Mouse (Mus musculus) forebrain, embryonic 11.5 days (tissue): ENCODE measurements around the gene Ccdc65. TPM values are rescaled to one million over a fixed set of nuclear protein-coding genes. Genes with fewer than 3 reads are reported as not detected.

Experiments
- ATAC-seq: fragments of 200-750 bp; cut with Nextera tagmentation; replicated peaks from 2 replicates; pipeline ENCODE4 v1.8.0; 2017; ENCODE audit warnings: moderate TSS enrichment; ENCODE audit not compliant: low FRiP score
- DNase-seq: peaks from one replicate; pipeline ENCODE4 v3.0.0-alpha.2; 2017; ENCODE audit warnings: low spot score
- H3K27ac ChIP-seq: fragments of 300-500 bp; sonication (generic); 2 replicates; pipeline ENCODE4 v1.5.1; 2014; ENCODE audit warnings: low read depth, low read length
- H3K27me3 ChIP-seq: fragments of 300-500 bp; sonication (generic); 2 replicates; pipeline ENCODE4 v1.6.1; 2014; ENCODE audit warnings: mild to moderate bottlenecking, low read length, mixed read lengths; ENCODE audit not compliant: control insufficient read depth, insufficient read depth
- H3K36me3 ChIP-seq: fragments of 300-500 bp; sonication (generic); 2 replicates; pipeline ENCODE4 v1.6.1; 2014; ENCODE audit warnings: mild to moderate bottlenecking, low read length, moderate library complexity, mixed read lengths; ENCODE audit not compliant: control insufficient read depth, insufficient read depth
- H3K4me1 ChIP-seq: fragments of 300-500 bp; sonication (generic); replicated peaks from 2 replicates; pipeline ENCODE4 v1.6.1; 2014; ENCODE audit warnings: low read length, mixed read lengths; ENCODE audit not compliant: control insufficient read depth, insufficient read depth
- H3K4me2 ChIP-seq: fragments of 300-500 bp; sonication (generic); 2 replicates; pipeline ENCODE4 v1.6.1; 2014; ENCODE audit warnings: low read depth, mild to moderate bottlenecking, low read length, moderate library complexity, mixed read lengths; ENCODE audit not compliant: severe bottlenecking
- H3K4me3 ChIP-seq: fragments of 300-500 bp; sonication (generic); 2 replicates; pipeline ENCODE4 v1.5.1; 2014; ENCODE audit warnings: low read depth, low read length
- H3K9ac ChIP-seq: fragments of 300-500 bp; sonication (generic); 2 replicates; pipeline ENCODE4 v1.6.1; 2014; ENCODE audit warnings: low read length
- H3K9me3 ChIP-seq: fragments of 300-500 bp; sonication (generic); 2 replicates; pipeline ENCODE4 v1.6.1; 2016; ENCODE audit warnings: low read length, mixed read lengths; ENCODE audit not compliant: control insufficient read depth
- WGBS: fragments of 180-500 bp; shearing (Covaris S2); extraction: QIAGEN DNeasy Blood & Tissue Kit; methylation state at CpG from one replicate; pipeline ENCODE4 v1.1.7; 2014; 5-methylcytosine and 5-hydroxymethylcytosine counted together
- polyA plus RNA-seq: library from polyadenylated mRNA; unstranded; fragments of >200 nt; fragmentation: Nextera tagmentation; extraction: Ambion mirVana; gene quantifications from 2 replicates; pipeline ENCODE4 v1.2.1, GENCODE M21; 2014

Gene Ccdc65
- polyA plus RNA-seq, 1 experiment from 2014 or later: 0.92 TPM

- no peak for ATAC-seq
- WGBS: 58% methylated on average over 9 of the region's 9 CpGs
These were observed 3.7 kb upstream of the Ccdc65 start for GRCm38 (mm10) chr15:98704312-98704711.

GRCm38 (mm10) chr15:98710442-98710841, 2.4 kb downstream of the Ccdc65 start:
- Histone ChIP-seq H3K4me1 (no peaks in the 10 kb centered on the region), H3K27ac (no peak overlapping the region), H3K9me3 (no peaks in the 10 kb centered on the region), H3K27me3 (no peaks in the 10 kb centered on the region; the same call in 1 of the 2 replicates), H3K4me3 (no peak overlapping the region), H3K4me2 (no peak overlapping the region), H3K9ac (no peak overlapping the region), H3K36me3 (no peaks in the 10 kb centered on the region)
- DNase-seq (peak; percentile 89), ATAC-seq (no peak)
- 13% methylated on average over 9 of the region's 9 CpGs for WGBS

More at GRCm38 (mm10) chr15:98704312-98704711, 3.7 kb upstream of the Ccdc65 start:
- H3K27ac ChIP-seq: no peak overlapping the region
- no peak overlapping the region for H3K9ac ChIP-seq
- no peak overlapping the region for H3K4me3 ChIP-seq
- peaks cover 19% of the 10 kb centered on the region for H3K27me3 ChIP-seq
- no peak overlapping the region for H3K4me2 ChIP-seq
- H3K4me1 ChIP-seq: peaks cover 6% of the 10 kb centered on the region; the same call in 1 of the 2 replicates
- H3K36me3 ChIP-seq: no peaks in the 10 kb centered on the region
- no peak for DNase-seq
- no peaks in the 10 kb centered on the region for H3K9me3 ChIP-seq

GRCm38 (mm10) chr15:98714230-98714652, 6.2 kb downstream of the Ccdc65 start:
- WGBS: 79% methylated on average over 5 of the region's 5 CpGs
- Histone ChIP-seq H3K27ac (no peak overlapping the region), H3K4me2 (no peak overlapping the region), H3K36me3 (no peaks in the 10 kb centered on the region), H3K4me3 (no peak overlapping the region), H3K4me1 (no peaks in the 10 kb centered on the region), H3K9me3 (no peaks in the 10 kb centered on the region), H3K9ac (no peak overlapping the region), H3K27me3 (no peaks in the 10 kb centered on the region; the same call in 1 of the 2 replicates)
- no peak for DNase-seq
- no peak for ATAC-seq

- DNase-seq (no peak), ATAC-seq (no peak)
- Histone ChIP-seq H3K4me3 (no peak overlapping the region), H3K9me3 (no peaks in the 10 kb centered on the region), H3K36me3 (no peaks in the 10 kb centered on the region), H3K9ac (no peak overlapping the region), H3K27me3 (no peaks in the 10 kb centered on the region; the same call in 1 of the 2 replicates), H3K4me1 (no peaks in the 10 kb centered on the region), H3K4me2 (no peak overlapping the region), H3K27ac (no peak overlapping the region)
- WGBS: 70% methylated on average over 16 of the region's 16 CpGs
These were observed 9.3 kb downstream of the Ccdc65 start for GRCm38 (mm10) chr15:98717301-98717700.

GRCm38 (mm10) chr15:98722191-98722590, 14.2 kb downstream of the Ccdc65 start:
- Histone ChIP-seq H3K4me1 (peaks cover 4% of the 10 kb centered on the region; the same call in 1 of the 2 replicates), H3K27ac (no peak overlapping the region), H3K9me3 (no peaks in the 10 kb centered on the region), H3K36me3 (no peaks in the 10 kb centered on the region), H3K9ac (no peak overlapping the region), H3K4me3 (no peak overlapping the region), H3K4me2 (no peak overlapping the region), H3K27me3 (peaks cover 4% of the 10 kb centered on the region; the same call in 1 of the 2 replicates)
- 70% methylated on average over 8 of the region's 8 CpGs for WGBS
- DNase-seq: no peak
- no peak for ATAC-seq

GRCm38 (mm10) chr15:98722854-98723253, 14.8 kb downstream of the Ccdc65 start:
- ATAC-seq: no peak
- no peak for DNase-seq
- Histone ChIP-seq H3K27me3 (peaks cover 6% of the 10 kb centered on the region; the same call in 1 of the 2 replicates), H3K9me3 (no peaks in the 10 kb centered on the region), H3K9ac (no peak overlapping the region), H3K4me1 (peaks cover 9% of the 10 kb centered on the region; the same call in 1 of the 2 replicates), H3K4me3 (no peak overlapping the region), H3K27ac (no peak overlapping the region), H3K4me2 (no peak overlapping the region), H3K36me3 (no peaks in the 10 kb centered on the region)
- WGBS: 66% methylated on average over 14 of the region's 14 CpGs

GRCm38 (mm10) chr15:98724441-98724840, 16.4 kb downstream of the Ccdc65 start:
- peaks cover 9% of the 10 kb centered on the region; the same call in 1 of the 2 replicates for H3K4me1 ChIP-seq
- H3K27ac ChIP-seq: no peak overlapping the region
- no peaks in the 10 kb centered on the region for H3K36me3 ChIP-seq
- DNase-seq (no peak), ATAC-seq (no peak)
- peaks cover 6% of the 10 kb centered on the region; the same call in 1 of the 2 replicates for H3K27me3 ChIP-seq
- no peak overlapping the region for H3K9ac ChIP-seq
- no peak overlapping the region for H3K4me3 ChIP-seq
- H3K9me3 ChIP-seq: no peaks in the 10 kb centered on the region
- H3K4me2 ChIP-seq: no peak overlapping the region
- 36% methylated on average over 19 of the region's 19 CpGs for WGBS

GRCm38 (mm10) chr15:98726079-98726478, 18.1 kb downstream of the Ccdc65 start:
- Histone ChIP-seq H3K27me3 (peaks cover 6% of the 10 kb centered on the region; the same call in 1 of the 2 replicates), H3K27ac (no peak overlapping the region), H3K4me1 (peaks cover 9% of the 10 kb centered on the region; the same call in 1 of the 2 replicates), H3K4me2 (no peak overlapping the region), H3K36me3 (no peaks in the 10 kb centered on the region), H3K9ac (no peak overlapping the region), H3K4me3 (no peak overlapping the region), H3K9me3 (no peaks in the 10 kb centered on the region)
- DNase-seq (no peak), ATAC-seq (no peak)
- 80% methylated on average over 4 of the region's 4 CpGs for WGBS

GRCm38 (mm10) chr15:98726746-98727145, 18.7 kb downstream of the Ccdc65 start:
- ATAC-seq: no peak
- 39% methylated on average over 7 of the region's 7 CpGs for WGBS
- Histone ChIP-seq H3K36me3 (no peaks in the 10 kb centered on the region), H3K4me2 (peak overlapping the region; percentile 91), H3K9ac (no peak overlapping the region), H3K4me1 (peaks cover 9% of the 10 kb centered on the region; the same call in 1 of the 2 replicates), H3K4me3 (peak overlapping the region; percentile 40; the same call in 1 of the 2 replicates), H3K27ac (no peak overlapping the region), H3K27me3 (peaks cover 6% of the 10 kb centered on the region; the same call in 1 of the 2 replicates), H3K9me3 (no peaks in the 10 kb centered on the region)
- DNase-seq: no peak
